Mouse (Mus musculus) monocyte, adult 5-6 weeks (primary cell): Measurements from ENCODE around the gene Grid1. TPM values are rescaled to one million over a fixed set of nuclear protein-coding genes. Genes with fewer than 3 reads are reported as not detected.

Experiments
- ATAC-seq: fragments of 153-309, 156-312 bp; replicated peaks from 2 replicates; pipeline ENCODE4 v1.8.0; 2017; ENCODE audit warnings: mild to moderate bottlenecking; ENCODE audit not compliant: low TSS enrichment, insufficient number of reproducible peaks, severe bottlenecking, poor library complexity, low FRiP score
- total RNA-seq: library from RNA; stranded (forward); fragments of 200-1000, 200-491, 200-594 nt; gene quantifications from 3 replicates; pipeline ENCODE4 v1.2.3, GENCODE M21; 2017

Gene Grid1
- total RNA-seq, 1 experiment from 2014 or later, result not detected

- ATAC-seq, result no peak
These were observed 76.5 kb downstream of the Grid1 start for GRCm38 (mm10) chr14:34896253-34896982.

GRCm38 (mm10) chr14:34903854-34904253, 83.9 kb downstream of the Grid1 start:
- no peak for ATAC-seq

GRCm38 (mm10) chr14:34905697-34906096, 85.8 kb downstream of the Grid1 start:
- ATAC-seq, result no peak

- ATAC-seq, result no peak
These were observed 88.5 kb downstream of the Grid1 start for GRCm38 (mm10) chr14:34908366-34908765.

- no peak for ATAC-seq
These were observed 88.9 kb downstream of the Grid1 start for GRCm38 (mm10) chr14:34908804-34909203.

- no peak for ATAC-seq
These were observed 96.4 kb downstream of the Grid1 start for GRCm38 (mm10) chr14:34916315-34916714.

GRCm38 (mm10) chr14:34917111-34917510, 97.2 kb downstream of the Grid1 start:
- ATAC-seq, result no peak

- no peak for ATAC-seq
These were observed 99.3 kb downstream of the Grid1 start for GRCm38 (mm10) chr14:34919221-34919620.

- ATAC-seq, result no peak
These were observed 101.4 kb downstream of the Grid1 start for GRCm38 (mm10) chr14:34921265-34921664.

- no peak for ATAC-seq
These were observed 105.1 kb downstream of the Grid1 start for GRCm38 (mm10) chr14:34925021-34925420.

GRCm38 (mm10) chr14:34930040-34930719, 110.3 kb downstream of the Grid1 start:
- no peak for ATAC-seq

GRCm38 (mm10) chr14:34933197-34933596, 113.3 kb downstream of the Grid1 start:
- ATAC-seq, result no peak

GRCm38 (mm10) chr14:34936192-34936770, 116.4 kb downstream of the Grid1 start:
- ATAC-seq, result no peak

GRCm38 (mm10) chr14:34944390-34944979, 124.6 kb downstream of the Grid1 start:
- ATAC-seq, result no peak

GRCm38 (mm10) chr14:34945471-34946313, 125.8 kb downstream of the Grid1 start:
- no peak for ATAC-seq

GRCm38 (mm10) chr14:34946314-34946583, 126.3 kb downstream of the Grid1 start:
- no peak for ATAC-seq

- no peak for ATAC-seq
These were observed 128.3 kb downstream of the Grid1 start for GRCm38 (mm10) chr14:34948249-34948648.

GRCm38 (mm10) chr14:34952311-34952710, 132.4 kb downstream of the Grid1 start:
- ATAC-seq, result no peak

GRCm38 (mm10) chr14:34953566-34953965, 133.7 kb downstream of the Grid1 start:
- no peak for ATAC-seq
